Mouse (Mus musculus) megakaryocyte, embryonic 14.5 days (primary cell): ENCODE measurements around the gene Gm12216.

Source experiments
- FLI1 ChIP-seq: IDR thresholded peaks from 2 replicates; pipeline ENCODE4 v1.6.1; 2012; ENCODE audit warnings: low read length, inconsistent platforms, mixed read lengths
- GATA1 ChIP-seq: IDR thresholded peaks from 3 replicates; pipeline ENCODE4 v1.6.1; 2012; ENCODE audit warnings: mixed read lengths, low read length, inconsistent platforms, borderline replicate concordance

DNA sequence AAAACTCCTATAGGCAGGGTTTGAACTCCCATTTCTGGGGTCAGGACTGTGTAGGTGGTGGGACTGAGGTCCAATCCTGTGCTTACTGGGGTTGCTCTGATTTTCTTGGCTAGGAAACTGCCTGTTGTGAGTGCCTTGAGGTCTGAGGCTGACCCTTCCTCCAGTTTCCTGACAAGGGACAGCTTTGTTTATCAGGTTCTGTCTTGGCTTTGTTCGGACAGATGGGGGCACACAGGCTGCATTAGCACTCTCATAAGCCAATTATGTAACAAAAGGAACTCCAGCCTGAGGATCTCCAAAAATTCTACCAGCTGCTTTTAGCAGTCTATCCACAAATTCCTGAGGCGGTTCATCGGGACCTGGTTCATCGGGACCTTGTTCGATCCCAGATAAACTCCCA is 116.7 kb downstream of the Gm12216 start:
- TF ChIP-seq GATA1 (no peak), FLI1 (no peak)
